Mouse (Mus musculus): ENCODE measurements around the gene Wdr75. TPM values are rescaled to one million over a fixed set of nuclear protein-coding genes. Genes with fewer than 3 reads are reported as not detected.

The Wdr75 gene
- polyA plus RNA-seq, 1 experiment from 2014 or later: 51.3 TPM

- no peak overlapping the region for H3K4me2 ChIP-seq (ENCODE audit: low read depth, low read length)
- 0 out of 2 replicates have a peak, but pooled peaks cover 4% of the 10 kb centered on the region for H3K9me3 ChIP-seq (ENCODE audit: control insufficient read depth, low read length)
- no peaks in the 10 kb centered on the region for H3K36me3 ChIP-seq (ENCODE audit: control insufficient read depth, insufficient read depth, low read length)
- H3K4me3 ChIP-seq (ENCODE audit: low read length): no peak overlapping the region
- peaks cover 23% of the 10 kb centered on the region for H3K4me1 ChIP-seq (ENCODE audit: control insufficient read depth, insufficient read depth, low read length)
- H3K27ac ChIP-seq (ENCODE audit: low read length): peak overlapping the region; percentile 38
- peak; percentile 49 for ATAC-seq
- H3K27me3 ChIP-seq (replicated peaks; ENCODE audit: control insufficient read depth, insufficient read depth, low read length): no peaks in the 10 kb centered on the region
- H3K9ac ChIP-seq (ENCODE audit: low read depth, low read length): no peak overlapping the region
- 48% methylated on average over 4 of the region's 4 CpGs for WGBS
These were observed 69.6 kb downstream of the Wdr75 start for GRCm38 (mm10) chr1:45864564-45865014.

DNA sequence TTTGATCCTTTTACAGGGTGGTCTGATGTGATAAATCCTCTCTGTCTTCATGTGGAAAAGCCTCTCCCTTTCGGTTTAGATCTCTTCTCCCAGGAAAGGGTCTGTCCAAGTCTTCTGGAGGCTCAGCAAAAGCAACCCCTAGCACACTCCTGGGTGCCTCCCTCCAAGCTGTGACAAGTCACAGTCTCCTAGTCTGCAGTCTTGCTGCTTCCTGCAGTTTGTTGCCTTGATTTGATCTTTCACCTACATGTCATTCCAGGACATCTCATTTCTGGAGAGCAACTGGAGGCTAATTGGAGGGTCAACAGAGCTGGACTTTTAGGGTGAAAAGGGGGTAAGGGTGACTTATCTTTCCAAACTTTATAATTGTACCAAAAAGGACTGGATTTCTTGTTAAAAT lies 70.3 kb downstream of the Wdr75 start:
- Histone ChIP-seq H3K27me3 (replicated peaks; ENCODE audit: control insufficient read depth, insufficient read depth, low read length) (no peaks in the 10 kb centered on the region), H3K27ac (ENCODE audit: low read length) (peak overlapping the region; percentile 70), H3K4me1 (ENCODE audit: control insufficient read depth, insufficient read depth, low read length) (peaks cover 18% of the 10 kb centered on the region), H3K9me3 (ENCODE audit: control insufficient read depth, low read length) (0 out of 2 replicates have a peak, but pooled peaks cover 4% of the 10 kb centered on the region), H3K4me3 (ENCODE audit: low read length) (no peak overlapping the region), H3K36me3 (ENCODE audit: control insufficient read depth, insufficient read depth, low read length) (no peaks in the 10 kb centered on the region), H3K4me2 (ENCODE audit: low read depth, low read length) (no peak overlapping the region), H3K9ac (ENCODE audit: low read depth, low read length) (no peak overlapping the region)
- no peak; the same call in 1 of the 2 replicates for ATAC-seq
- 42% methylated on average over 1 of the region's 1 CpGs for WGBS

- H3K4me2 ChIP-seq (ENCODE audit: low read depth, low read length): no peak overlapping the region
- no peaks in the 10 kb centered on the region for H3K27me3 ChIP-seq (replicated peaks; ENCODE audit: control insufficient read depth, insufficient read depth, low read length)
- no peak for ATAC-seq
These were observed 70.8 kb downstream of the Wdr75 start for GRCm38 (mm10) chr1:45865727-45866126.

GRCm38 (mm10) chr1:45866288-45867018 lies 71.5 kb downstream of the Wdr75 start:
- H3K9ac ChIP-seq (ENCODE audit: low read depth, low read length): no peak overlapping the region
- ATAC-seq: no peak
- H3K4me2 ChIP-seq (ENCODE audit: low read depth, low read length): no peak overlapping the region
- H3K36me3 ChIP-seq (ENCODE audit: control insufficient read depth, insufficient read depth, low read length): no peaks in the 10 kb centered on the region
- no peak overlapping the region for H3K4me3 ChIP-seq (ENCODE audit: low read length)
- peaks cover 16% of the 10 kb centered on the region for H3K4me1 ChIP-seq (ENCODE audit: control insufficient read depth, insufficient read depth, low read length)
- WGBS: 42% methylated on average over 3 of the region's 3 CpGs
- H3K27me3 ChIP-seq (replicated peaks; ENCODE audit: control insufficient read depth, insufficient read depth, low read length): no peaks in the 10 kb centered on the region
- peak overlapping the region; percentile 48 for H3K27ac ChIP-seq (ENCODE audit: low read length)
- H3K9me3 ChIP-seq (ENCODE audit: control insufficient read depth, low read length): 0 out of 2 replicates have a peak, but pooled peaks cover 4% of the 10 kb centered on the region

More at GRCm38 (mm10) chr1:45865727-45866126, 70.8 kb downstream of the Wdr75 start:
- 55% methylated on average over 5 of the region's 5 CpGs for WGBS
- Histone ChIP-seq H3K4me1 (ENCODE audit: control insufficient read depth, insufficient read depth, low read length) (peaks cover 16% of the 10 kb centered on the region), H3K4me3 (ENCODE audit: low read length) (no peak overlapping the region), H3K36me3 (ENCODE audit: control insufficient read depth, insufficient read depth, low read length) (no peaks in the 10 kb centered on the region), H3K9ac (ENCODE audit: low read depth, low read length) (no peak overlapping the region), H3K27ac (ENCODE audit: low read length) (peak overlapping the region; percentile 70), H3K9me3 (ENCODE audit: control insufficient read depth, low read length) (0 out of 2 replicates have a peak, but pooled peaks cover 4% of the 10 kb centered on the region)

DNA sequence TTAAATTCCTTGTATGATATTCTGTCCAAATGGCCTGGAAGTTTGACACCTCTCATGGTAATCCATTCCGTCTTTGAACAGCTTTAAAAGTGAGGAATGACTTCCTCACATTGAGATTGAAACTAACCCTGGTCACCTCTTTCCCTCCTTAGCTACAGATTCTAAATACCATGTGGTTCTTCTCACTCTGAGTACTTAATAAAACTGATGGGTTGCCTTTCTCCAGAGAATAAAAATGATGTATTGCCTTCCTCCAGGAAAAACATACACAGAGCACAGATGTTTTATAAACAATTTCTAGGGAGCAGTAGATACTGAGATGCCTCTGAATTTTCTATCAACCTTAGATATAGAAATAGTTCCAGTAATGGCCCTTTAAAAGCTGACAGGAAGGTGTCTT lies 73.1 kb downstream of the Wdr75 start:
- peak overlapping the region; percentile 53; the same call in 1 of the 2 replicates for H3K27ac ChIP-seq (ENCODE audit: low read length)
- no peak overlapping the region for H3K4me2 ChIP-seq (ENCODE audit: low read depth, low read length)
- H3K4me1 ChIP-seq (ENCODE audit: control insufficient read depth, insufficient read depth, low read length): peaks cover 16% of the 10 kb centered on the region
- H3K9me3 ChIP-seq (ENCODE audit: control insufficient read depth, low read length): 0 out of 2 replicates have a peak, but pooled peaks cover 2% of the 10 kb centered on the region
- H3K27me3 ChIP-seq (replicated peaks; ENCODE audit: control insufficient read depth, insufficient read depth, low read length): no peaks in the 10 kb centered on the region
- no peak overlapping the region for H3K9ac ChIP-seq (ENCODE audit: low read depth, low read length)
- ATAC-seq: peak; percentile 24
- H3K36me3 ChIP-seq (ENCODE audit: control insufficient read depth, insufficient read depth, low read length): no peaks in the 10 kb centered on the region
- 43% methylated on average over 1 of the region's 1 CpGs for WGBS
- H3K4me3 ChIP-seq (ENCODE audit: low read length): no peak overlapping the region

- Histone ChIP-seq H3K36me3 (ENCODE audit: control insufficient read depth, insufficient read depth, low read length) (no peaks in the 10 kb centered on the region), H3K4me1 (ENCODE audit: control insufficient read depth, insufficient read depth, low read length) (peaks cover 16% of the 10 kb centered on the region), H3K27ac (ENCODE audit: low read length) (peak overlapping the region; percentile 53), H3K4me2 (ENCODE audit: low read depth, low read length) (no peak overlapping the region), H3K9me3 (ENCODE audit: control insufficient read depth, low read length) (no peaks in the 10 kb centered on the region), H3K4me3 (ENCODE audit: low read length) (no peak overlapping the region), H3K27me3 (replicated peaks; ENCODE audit: control insufficient read depth, insufficient read depth, low read length) (no peaks in the 10 kb centered on the region), H3K9ac (ENCODE audit: low read depth, low read length) (no peak overlapping the region)
- ATAC-seq: peak; percentile 49
- 56% methylated on average over 3 of the region's 3 CpGs for WGBS
These were observed 73.6 kb downstream of the Wdr75 start for GRCm38 (mm10) chr1:45868479-45869137.

Other genes starting within 250 kb of the Wdr75 start
- gene Gm5269, start 95.1 kb downstream of the Wdr75 start, polyA plus RNA-seq (2015; fragmentation: Nextera tagmentation; extraction: Ambion mirVana): not detected in 2 replicates
- 205 and 228 TPM in 2 replicates for gene Slc40a1, start 131.4 kb downstream of the Wdr75 start, polyA plus RNA-seq (2015; fragmentation: Nextera tagmentation; extraction: Ambion mirVana)

Data from intestine, embryonic 16.5 days (tissue).